Mouse (Mus musculus) gastrocnemius, postnatal 25 days (tissue): ENCODE results near the gene Metrnl. TPM values are rescaled to one million over a fixed set of nuclear protein-coding genes. Genes with fewer than 3 reads are reported as not detected.

ENCODE experiments used
- DNase-seq: peaks from one replicate; pipeline ENCODE4 v3.0.0; 2022
- total RNA-seq, 2 experiments: library from RNA; stranded (reverse); gene quantifications; 1 replicate in 1 of 2; 2 replicates in 1 of 2; pipeline ENCODE4 v1.2.3; 2021

Gene Metrnl
- total RNA-seq, 2 experiments from 2014 or later, result 9.9 to 17.4 TPM

DNA sequence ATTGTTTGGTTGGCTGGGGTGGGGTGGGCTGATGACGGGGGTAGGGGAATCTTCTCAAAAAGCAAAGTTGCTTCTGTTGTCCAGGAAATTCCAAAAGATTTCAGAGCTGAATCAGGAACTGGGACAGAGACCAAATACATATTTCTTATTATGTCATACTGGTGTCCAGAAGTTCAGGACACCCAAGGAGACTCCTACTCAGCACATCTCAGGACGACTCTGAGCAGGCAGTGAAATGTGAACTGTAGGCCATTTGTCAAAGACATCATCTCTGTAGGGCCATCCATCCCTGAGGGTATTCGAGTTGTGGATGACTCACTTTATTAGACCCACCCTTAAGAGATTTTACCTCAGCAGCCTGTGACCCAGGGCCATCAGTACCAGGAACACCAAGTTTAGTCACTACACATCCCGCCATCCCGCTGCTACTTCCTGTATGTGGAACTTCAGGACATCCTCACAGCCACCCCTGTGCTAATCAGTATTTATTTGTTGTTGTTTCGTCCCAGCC is 15.8 kb upstream of the Metrnl start:
- no peak for DNase-seq

DNA sequence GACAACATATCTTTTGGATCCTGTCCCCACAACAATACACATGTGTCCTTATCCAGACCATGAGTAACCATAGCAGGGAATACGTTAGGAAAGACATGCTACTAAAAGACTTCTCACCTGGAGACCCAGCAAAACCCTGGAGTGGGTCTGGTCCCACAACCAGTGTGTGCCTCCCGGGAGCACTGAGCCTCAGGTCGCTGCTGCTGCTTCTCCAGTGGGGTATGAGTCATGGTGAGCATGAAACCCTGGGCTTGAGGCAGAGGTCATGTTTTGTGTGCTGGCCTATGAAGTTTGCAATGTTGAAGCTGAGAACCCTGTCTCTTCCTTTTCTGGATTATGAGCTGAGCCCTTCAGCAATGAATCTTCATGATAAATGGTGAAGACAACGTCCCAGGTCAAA is 15.3 kb upstream of the Metrnl start:
- DNase-seq, result no peak

- peak; percentile 19 for DNase-seq
Observed at GRCm38 (mm10) chr11:121686674-121687073, 14.7 kb upstream of the Metrnl start.

GRCm38 (mm10) chr11:121688024-121688423 is 13.3 kb upstream of the Metrnl start:
- DNase-seq, result no peak

- no peak for DNase-seq
Observed at GRCm38 (mm10) chr11:121695304-121696064, 5.9 kb upstream of the Metrnl start.

GRCm38 (mm10) chr11:121697271-121697670 is 4.1 kb upstream of the Metrnl start:
- DNase-seq, result no peak

DNA sequence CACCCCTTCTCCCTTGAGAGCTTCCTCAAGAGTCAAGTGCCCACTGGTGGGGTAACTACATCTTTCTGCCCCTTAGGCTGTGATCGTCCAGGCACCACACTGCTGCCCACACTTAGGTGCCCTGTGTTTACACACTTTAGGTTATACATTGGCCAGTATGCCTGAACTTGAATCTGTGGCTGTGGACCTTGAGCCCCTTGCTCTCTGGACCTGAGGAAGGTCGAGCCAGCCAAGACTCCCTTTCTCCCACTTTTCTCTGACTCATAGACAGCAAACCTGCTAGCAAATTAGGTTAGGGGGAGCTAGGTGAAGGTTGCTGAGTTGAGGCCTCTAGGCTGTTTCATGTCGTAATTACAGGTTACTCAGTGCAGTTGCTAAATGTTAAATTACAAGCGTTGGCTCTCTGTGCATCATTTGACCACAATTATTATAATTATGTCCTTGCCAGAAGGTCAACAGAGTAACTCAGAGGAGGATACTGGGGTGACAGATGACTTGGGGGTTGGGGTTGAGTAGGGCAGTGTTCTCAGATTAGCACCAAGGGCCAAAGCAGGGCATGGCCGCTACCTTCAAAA is 2.9 kb upstream of the Metrnl start:
- no peak for DNase-seq

- DNase-seq, result peak; percentile 94
Observed at GRCm38 (mm10) chr11:121702111-121702894, 959 bp downstream of the Metrnl start.

- peak; percentile 67 for DNase-seq
Observed at GRCm38 (mm10) chr11:121702895-121703618, 1.7 kb downstream of the Metrnl start.

DNA sequence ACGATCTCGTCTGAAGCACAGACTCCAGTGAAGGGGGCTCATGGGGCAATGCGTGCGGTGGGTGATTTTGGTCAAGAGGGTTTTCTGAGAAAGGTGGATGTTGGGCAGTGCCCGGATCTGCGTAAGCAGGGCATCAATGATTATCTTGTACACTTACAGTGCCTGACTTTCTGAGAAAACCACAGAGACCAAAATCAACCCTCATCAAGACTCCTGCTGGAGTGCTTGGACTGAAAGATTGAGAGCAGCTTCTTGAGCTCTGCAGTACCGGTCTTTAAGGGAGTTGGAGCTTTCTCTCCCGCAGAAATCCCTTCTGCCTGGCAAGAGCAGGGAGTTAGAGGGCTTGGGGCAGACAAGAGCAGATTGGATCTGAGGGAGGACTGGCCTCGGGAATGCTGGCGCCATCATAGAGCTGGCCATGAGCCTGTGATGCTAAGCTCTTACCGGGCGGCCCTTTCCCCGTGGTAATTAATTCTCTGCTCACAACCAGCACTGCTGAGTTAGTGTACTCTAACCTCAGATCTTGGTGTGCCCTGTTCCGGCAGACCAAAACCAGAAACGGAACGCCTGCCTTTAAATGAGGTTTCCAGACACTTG is 2.4 kb downstream of the Metrnl start:
- DNase-seq, result no peak

- no peak for DNase-seq
Observed at GRCm38 (mm10) chr11:121706521-121707005, 5.2 kb downstream of the Metrnl start.

- no peak for DNase-seq
Observed at GRCm38 (mm10) chr11:121709278-121709677, 7.9 kb downstream of the Metrnl start.

DNA sequence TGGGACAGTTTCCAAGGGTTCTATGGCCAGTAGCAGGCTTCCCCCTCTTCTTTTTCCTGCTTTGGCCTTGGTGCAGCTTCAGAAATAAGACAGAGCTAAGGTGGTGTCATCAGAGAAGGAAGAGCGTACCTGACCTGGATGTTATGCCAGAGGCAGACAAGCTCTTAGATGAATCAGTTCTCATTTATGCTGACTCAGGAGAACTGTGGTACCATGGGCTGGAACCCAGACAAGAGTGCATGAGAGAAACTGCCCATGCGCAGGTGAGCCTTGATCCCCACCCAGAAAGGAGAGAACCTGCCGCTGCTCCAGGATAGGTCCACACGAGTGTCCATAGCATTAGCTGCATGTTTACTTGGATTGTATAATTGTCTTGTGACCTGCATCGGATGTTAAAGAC is 8.9 kb downstream of the Metrnl start:
- no peak for DNase-seq

DNA sequence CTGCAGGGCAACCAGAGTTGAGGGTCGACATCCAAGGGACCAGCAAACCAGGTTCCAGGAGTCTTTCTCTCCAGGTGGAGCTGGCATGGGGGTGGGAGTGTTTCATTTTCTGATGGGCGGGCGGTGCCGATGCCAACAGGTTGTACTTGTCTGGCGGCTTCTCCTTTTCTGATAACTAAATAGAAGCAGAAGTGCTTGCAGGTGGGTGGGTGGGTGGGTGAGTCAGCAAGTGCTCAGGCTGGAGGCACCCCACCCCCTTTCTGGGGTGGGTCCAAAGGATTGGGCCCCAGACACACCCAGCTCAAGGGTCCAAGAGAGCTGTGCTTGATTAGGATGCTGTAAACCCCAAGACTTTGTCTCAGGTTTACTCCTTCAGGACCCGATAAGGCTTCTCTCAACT is 11.6 kb downstream of the Metrnl start:
- no peak for DNase-seq

DNA sequence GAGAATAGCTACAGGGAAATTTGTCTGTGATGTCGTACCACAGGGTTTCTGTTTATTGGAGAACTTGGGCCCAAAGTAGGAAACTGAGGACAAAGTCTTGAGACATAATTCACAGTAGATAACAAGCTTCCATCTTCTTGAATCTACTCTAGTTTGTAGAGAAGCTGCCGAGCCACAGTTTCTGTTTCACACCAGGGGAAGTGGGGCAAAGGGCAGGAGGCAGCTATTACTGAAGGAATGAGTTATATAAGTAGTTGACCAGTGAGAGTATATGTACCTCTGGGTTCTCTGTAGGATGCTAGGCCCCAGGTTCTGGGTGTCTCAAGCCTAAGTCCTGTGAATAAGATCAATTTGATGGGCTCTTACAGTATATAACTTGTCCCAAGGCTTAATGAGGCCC is 12.2 kb downstream of the Metrnl start:
- no peak for DNase-seq

DNA sequence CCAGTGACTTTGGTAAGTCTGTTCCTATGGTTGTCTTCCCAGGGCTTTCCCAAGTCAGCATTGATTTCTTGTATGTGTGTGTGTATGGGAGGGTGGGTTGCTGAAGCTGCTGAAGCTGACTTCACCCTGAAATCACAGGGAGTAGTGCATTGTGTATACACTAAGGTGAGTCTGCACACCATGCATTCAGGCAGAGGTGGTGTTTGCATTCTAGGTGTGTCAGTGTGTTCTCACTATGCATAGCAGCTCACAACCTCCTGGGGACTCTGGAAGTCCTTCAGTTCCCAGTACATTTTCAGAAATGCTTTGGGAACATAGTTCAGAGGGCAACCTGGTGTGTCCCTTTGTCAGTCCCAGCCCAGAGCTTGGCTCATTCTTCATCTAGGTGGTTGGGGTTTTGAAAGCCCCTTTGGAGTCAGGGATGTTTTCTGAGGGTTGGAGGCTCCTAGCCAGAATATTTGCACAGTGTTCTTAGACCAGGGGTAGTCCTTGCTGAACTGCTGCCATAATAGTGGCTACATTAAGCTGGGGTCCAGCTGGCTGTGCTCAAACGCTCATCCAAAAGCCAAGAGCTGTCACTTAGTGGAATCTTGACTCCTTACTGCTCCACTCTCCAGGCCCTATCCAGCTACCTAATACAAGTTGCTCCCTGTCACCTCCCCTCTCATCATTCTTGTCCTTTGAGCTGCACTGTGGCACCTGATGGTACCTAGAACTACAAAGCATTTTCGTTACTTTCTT is 13.6 kb downstream of the Metrnl start:
- DNase-seq, result no peak

DNA sequence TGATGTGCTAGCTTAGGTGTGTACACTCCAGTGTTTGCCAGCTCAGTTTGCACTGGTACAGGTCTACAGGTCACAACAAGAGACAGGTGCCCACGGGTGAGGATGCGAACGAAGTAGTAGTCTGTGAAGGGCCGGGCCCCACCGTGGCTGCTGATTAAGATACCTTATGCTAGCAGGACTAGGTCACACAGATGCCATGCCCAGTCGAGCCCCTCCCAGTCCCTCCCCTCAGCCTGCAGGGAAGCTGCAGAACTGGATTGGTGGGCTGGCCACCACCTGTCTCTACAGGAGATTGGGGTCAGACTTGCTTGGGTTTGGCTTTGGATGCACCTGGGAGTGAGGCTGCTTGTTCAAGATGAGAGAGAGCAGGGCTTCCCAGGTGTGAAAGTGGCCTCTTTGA is 16.4 kb downstream of the Metrnl start:
- DNase-seq, result no peak

DNA sequence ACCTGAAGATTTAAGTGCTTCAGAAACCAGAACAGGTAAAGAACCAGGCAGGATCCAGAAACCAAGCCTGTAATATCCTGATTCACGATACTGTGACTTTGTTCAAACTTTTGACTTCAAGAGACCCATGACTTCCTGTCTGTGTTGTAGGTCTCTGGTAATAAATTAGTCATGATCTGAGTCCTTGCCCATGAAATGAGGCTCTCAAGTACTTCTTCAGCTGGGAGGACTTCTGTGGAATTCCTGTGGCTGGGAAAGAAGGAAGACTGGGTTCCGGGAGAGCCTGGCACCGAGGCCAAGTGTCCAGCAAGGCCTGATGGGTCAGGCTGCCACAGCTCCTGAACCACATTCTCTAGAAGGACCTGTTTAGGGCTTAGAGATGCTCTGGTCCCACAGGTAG is 19.4 kb downstream of the Metrnl start:
- no peak for DNase-seq

DNA sequence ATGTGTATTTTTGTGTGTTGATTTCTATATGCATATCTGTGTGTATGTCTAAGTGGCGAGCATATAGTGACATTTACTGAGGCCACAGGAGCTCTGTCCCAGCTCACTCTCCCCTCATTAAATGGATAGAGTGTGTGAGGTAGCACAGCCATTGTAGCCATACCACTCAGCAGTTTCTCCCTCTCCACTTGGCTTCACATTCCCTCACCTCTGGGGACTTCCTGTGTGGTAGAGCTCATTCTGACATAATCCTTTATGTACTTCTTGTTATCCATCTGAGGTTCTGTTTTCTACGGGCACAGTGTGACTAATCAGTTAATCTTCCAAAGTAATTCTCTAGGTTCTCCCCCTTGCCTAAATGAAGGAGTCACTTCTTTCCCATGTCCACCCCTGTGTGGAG is 21.1 kb downstream of the Metrnl start:
- no peak for DNase-seq

GRCm38 (mm10) chr11:121726625-121727024 is 25.3 kb downstream of the Metrnl start:
- no peak for DNase-seq

GRCm38 (mm10) chr11:121734184-121734583 is 32.8 kb downstream of the Metrnl start:
- no peak for DNase-seq
